Mouse (Mus musculus) ES-E14 (cell line): Measurements from ENCODE around the gene Clec16a. TPM values are rescaled to one million over a fixed set of nuclear protein-coding genes. Genes with fewer than 3 reads are reported as not detected.

Experiments
- DNase-seq: peaks from one replicate; pipeline ENCODE4 v3.0.0-alpha.2; 2013; ENCODE audit warnings: low read depth, low spot score
- H3K27ac ChIP-seq: 2 replicates; pipeline ENCODE4 v1.5.1; 2012; ENCODE audit warnings: low read depth, mild to moderate bottlenecking, low read length, moderate library complexity, mixed read lengths; ENCODE audit not compliant: poor library complexity, insufficient read depth, severe bottlenecking
- H3K36me3 ChIP-seq: 2 replicates; pipeline ENCODE4 v1.6.1; 2012; ENCODE audit warnings: mild to moderate bottlenecking, low read length, moderate library complexity, mixed read lengths; ENCODE audit not compliant: control insufficient read depth, poor library complexity, insufficient read depth, severe bottlenecking
- H3K4me1 ChIP-seq, 2 experiments: fragments of 150-350 bp in 1 of 2; sonication (generic) in 1 of 2; 2 replicates each; pipeline ENCODE4 v1.6.1; 2012; ENCODE audit warnings: low read length in 2 of 2, mild to moderate bottlenecking in 1 of 2, mixed read lengths in 1 of 2; ENCODE audit not compliant: control insufficient read depth in 2 of 2, insufficient read depth in 2 of 2, poor library complexity in 1 of 2
- H3K4me3 ChIP-seq, 2 experiments: fragments of 150-350 bp in 1 of 2; sonication (generic) in 1 of 2; 2 replicates each; pipeline ENCODE4 v1.5.1; 2012; ENCODE audit warnings: low read length in 2 of 2, low read depth in 1 of 2, mild to moderate bottlenecking in 1 of 2, mixed read lengths in 1 of 2; ENCODE audit not compliant: insufficient read depth in 1 of 2, poor library complexity in 1 of 2, severe bottlenecking in 1 of 2
- H3K9ac ChIP-seq: 2 replicates; pipeline ENCODE4 v1.6.1; 2012; ENCODE audit warnings: low read depth, mild to moderate bottlenecking, low read length, mixed read lengths; ENCODE audit not compliant: poor library complexity, insufficient read depth, severe bottlenecking
- H3K9me3 ChIP-seq: fragments of 150-350 bp; sonication (generic); 2 replicates; pipeline ENCODE4 v1.6.1; 2012; ENCODE audit warnings: low read depth, mild to moderate bottlenecking, low read length; ENCODE audit not compliant: control insufficient read depth, insufficient read depth
- CHD2 ChIP-seq: IDR thresholded peaks from 2 replicates; pipeline ENCODE4 v1.6.1; 2014; ENCODE audit warnings: mild to moderate bottlenecking, low read depth, low read length, inconsistent platforms
- HCFC1 ChIP-seq: IDR thresholded peaks from 2 replicates; pipeline ENCODE4 v1.6.1; 2012; ENCODE audit warnings: low read length, inconsistent platforms, borderline replicate concordance; ENCODE audit not compliant: insufficient read depth
- MAFK ChIP-seq: IDR thresholded peaks from 2 replicates; pipeline ENCODE4 v1.6.1; 2014; ENCODE audit warnings: mild to moderate bottlenecking, low read depth, low read length, inconsistent platforms; ENCODE audit not compliant: insufficient read depth
- ZC3H11A ChIP-seq: IDR thresholded peaks from 2 replicates; pipeline ENCODE4 v1.6.1; 2012; ENCODE audit warnings: low read depth, mild to moderate bottlenecking, inconsistent platforms, low read length, borderline replicate concordance
- ZNF384 ChIP-seq: IDR thresholded peaks from 2 replicates; pipeline ENCODE4 v1.6.1; 2012; ENCODE audit warnings: low read depth, low read length, inconsistent platforms
- in situ Hi-C, 2 experiments: fragments of 600-800 bp; cut with MboI; formaldehyde crosslinking; loops; one replicate each; pipeline ENCODE4 v1.15.1; 2025; ENCODE audit warnings: low sequenced_read_pairs in 2 of 2, inconsistent platforms in 1 of 2; ENCODE audit not compliant: unreplicated experiment in 2 of 2
- total RNA-seq: library from RNA; depleted of rRNA; stranded (reverse); fragments of 300-350 nt; gene quantifications from 2 replicates; pipeline ENCODE4 v1.2.3, GENCODE M21; 2012

Gene Clec16a
- total RNA-seq, 1 experiment, result 14.6 TPM

DNA sequence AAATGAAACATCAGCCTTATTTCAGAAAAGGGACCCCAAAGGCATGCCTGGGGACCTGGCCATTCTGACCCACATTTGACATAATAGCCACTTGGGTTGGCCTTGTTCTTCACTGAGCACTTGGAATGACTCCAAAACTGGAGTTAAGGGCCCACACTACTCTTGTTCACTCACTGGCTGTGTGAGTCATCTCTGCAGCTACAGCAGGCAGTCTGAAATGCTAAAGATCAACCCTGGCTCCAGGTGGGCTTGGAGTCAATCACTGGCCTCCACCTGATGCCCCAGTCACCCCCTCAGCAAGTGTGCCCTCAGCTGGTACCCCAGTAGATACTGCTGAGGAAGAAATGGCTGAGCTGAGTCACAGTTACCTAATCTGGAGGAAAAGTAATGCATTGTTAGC is 115.4 kb downstream of the Clec16a start:
- Histone ChIP-seq H3K27ac (no peak overlapping the region), H3K9ac (no peak overlapping the region), H3K36me3 (no peaks in the 10 kb centered on the region), H3K4me3 (no peak overlapping the region), H3K9me3 (no peaks in the 10 kb centered on the region), H3K4me1 (no peaks in the 10 kb centered on the region)
- in situ Hi-C loops, result no loop called here
- DNase-seq, result no peak
- no peak for TF ChIP-seq MAFK
- no peak for TF ChIP-seq ZNF384
- TF ChIP-seq ZC3H11A, result no peak
- TF ChIP-seq HCFC1, result no peak
- no peak for TF ChIP-seq CHD2

DNA sequence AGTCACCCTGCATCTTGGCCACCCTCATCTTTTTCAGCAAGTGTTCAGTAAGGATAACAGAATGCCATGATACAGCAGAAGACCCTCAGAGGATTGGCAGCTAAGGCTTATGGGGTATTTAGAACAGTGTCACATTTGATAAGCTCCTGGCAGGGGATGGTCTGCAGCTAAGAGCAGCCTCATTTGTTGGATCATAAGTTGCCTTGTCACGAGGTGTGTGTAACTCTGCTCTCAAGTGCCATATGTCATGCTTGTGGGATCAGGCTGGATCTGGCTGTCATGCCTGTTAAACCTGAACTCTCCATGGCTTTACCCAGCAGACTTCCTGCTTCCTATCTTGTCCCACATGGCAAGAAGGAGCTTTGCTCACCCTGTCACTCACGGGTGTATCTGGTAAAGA is 116.2 kb downstream of the Clec16a start:
- DNase-seq, result no peak
- Histone ChIP-seq H3K36me3 (no peaks in the 10 kb centered on the region), H3K27ac (no peak overlapping the region), H3K9ac (no peak overlapping the region), H3K4me3 (no peak overlapping the region), H3K9me3 (no peaks in the 10 kb centered on the region), H3K4me1 (no peaks in the 10 kb centered on the region)
- no peak for TF ChIP-seq ZNF384
- no peak for TF ChIP-seq HCFC1
- no peak for TF ChIP-seq MAFK
- no peak for TF ChIP-seq ZC3H11A
- TF ChIP-seq CHD2, result no peak
- in situ Hi-C loops, result no loop called here

DNA sequence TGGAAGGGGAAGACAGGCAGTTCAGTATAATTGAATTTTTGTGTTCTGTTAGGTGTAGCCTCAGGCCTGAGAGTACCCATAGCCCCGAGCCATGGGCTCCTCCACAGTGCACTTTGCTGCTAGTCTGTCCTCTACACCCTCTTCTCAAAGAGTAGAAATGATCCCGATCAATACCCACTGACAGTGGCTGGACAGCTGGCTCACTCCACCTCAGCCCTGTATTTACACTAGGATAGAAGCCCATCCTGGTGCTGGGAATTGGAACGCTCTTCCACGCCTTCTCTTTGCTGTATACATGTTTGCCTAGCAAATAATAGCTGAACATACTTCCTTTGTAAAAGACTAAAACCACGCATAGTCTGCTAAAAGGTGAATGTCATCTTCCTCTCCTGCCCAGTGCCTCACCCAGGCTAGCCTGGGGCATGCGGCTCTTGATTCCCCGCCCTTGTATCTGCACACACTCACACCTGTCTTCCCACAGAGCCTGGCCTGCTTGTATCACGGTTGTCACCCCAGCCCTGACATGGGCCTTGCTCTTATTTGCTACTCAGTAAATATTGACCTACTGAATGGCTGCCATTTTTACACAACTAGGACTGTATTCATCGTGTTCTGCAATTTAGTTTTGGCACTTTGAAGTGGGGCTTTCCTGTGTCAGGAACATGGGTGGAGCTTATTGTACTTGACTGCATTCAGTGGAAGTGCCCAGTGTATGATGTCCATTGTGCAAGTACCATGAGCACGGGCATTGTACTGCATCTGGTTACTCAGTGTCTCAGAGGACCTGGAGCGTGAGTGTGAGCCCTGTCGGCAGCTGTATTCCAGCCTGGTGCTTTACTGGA is 119.0 kb downstream of the Clec16a start:
- DNase-seq, result no peak
- TF ChIP-seq HCFC1 (no peak), ZC3H11A (no peak), ZNF384 (no peak), MAFK (no peak), CHD2 (no peak)
- Histone ChIP-seq H3K27ac (no peak overlapping the region; the same call in 1 of the 2 replicates), H3K4me3 (no peak overlapping the region), H3K36me3 (no peaks in the 10 kb centered on the region), H3K9ac (no peak overlapping the region), H3K9me3 (no peaks in the 10 kb centered on the region), H3K4me1 (peaks cover 1 to 5% of the 10 kb centered on the region in 2 experiments; a peak in 1 of 4 replicates)
- in situ Hi-C loops, result no loop called here

DNA sequence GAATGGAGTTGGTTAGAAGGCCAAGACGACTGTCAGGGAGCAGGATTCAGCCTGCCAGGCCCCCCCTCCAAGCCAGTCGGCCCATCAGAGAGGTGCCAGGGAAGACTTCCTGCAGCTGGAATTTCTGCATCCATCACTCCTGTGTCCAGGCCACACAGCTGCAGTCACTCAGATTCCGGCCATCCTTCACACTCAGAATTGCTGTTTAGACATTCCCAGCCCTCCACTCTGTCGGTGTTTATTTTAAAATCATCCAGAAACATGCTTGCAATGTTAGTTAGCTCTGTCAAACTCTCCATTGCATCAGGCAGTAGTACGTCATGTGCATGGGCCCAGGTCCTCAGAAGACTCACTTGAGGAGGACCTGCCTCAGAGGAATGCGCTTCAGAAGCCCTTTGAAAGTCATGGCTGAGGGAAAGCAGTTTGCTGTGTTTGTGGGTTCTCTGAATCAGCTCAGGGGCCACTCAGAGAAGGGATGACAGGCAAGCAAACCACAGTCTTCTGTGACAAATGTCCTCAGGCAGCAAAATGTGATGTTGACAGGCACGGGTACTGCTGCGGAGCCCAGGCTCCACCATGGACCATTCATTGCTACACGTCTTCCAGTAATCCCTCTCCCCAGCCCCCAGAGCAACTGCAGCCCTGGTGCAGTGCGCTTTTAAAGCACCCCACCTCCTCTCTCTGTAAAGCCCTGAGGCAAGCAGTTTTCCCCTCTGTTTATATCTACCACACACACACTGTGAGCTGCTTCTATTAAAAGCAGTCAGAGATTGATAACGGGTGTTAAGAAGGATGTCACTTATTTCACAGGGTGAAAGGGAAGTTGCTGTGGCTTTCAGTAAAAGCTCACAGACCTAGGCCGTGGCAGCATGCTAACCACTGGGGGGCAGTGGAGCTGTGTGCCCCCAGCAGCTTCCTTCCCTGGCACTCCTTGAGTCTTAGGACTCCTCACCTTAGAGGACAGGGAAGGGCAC is 120.1 kb downstream of the Clec16a start:
- Histone ChIP-seq H3K4me1 (peaks cover 2 to 5% of the 10 kb centered on the region in 2 experiments; a peak in 1 of 4 replicates), H3K9me3 (no peaks in the 10 kb centered on the region), H3K4me3 (no peak overlapping the region), H3K36me3 (no peaks in the 10 kb centered on the region), H3K9ac (no peak overlapping the region), H3K27ac (no peak overlapping the region)
- TF ChIP-seq MAFK, result no peak
- no peak for TF ChIP-seq CHD2
- no peak for TF ChIP-seq HCFC1
- TF ChIP-seq ZNF384, result no peak
- TF ChIP-seq ZC3H11A, result no peak
- in situ Hi-C loops, result no loop called here
- DNase-seq, result no peak
